Mouse (Mus musculus): ENCODE measurements around the gene RPS10-NUDT3. TPM values are rescaled to one million over a fixed set of nuclear protein-coding genes. Genes with fewer than 3 reads are reported as not detected.
A peak's percentile ranks its signal among the peaks of the same experiment; 100 is the strongest.

The RPS10-NUDT3 gene
- polyA plus RNA-seq, 1 experiment from 2014 or later, result not detected

DNA sequence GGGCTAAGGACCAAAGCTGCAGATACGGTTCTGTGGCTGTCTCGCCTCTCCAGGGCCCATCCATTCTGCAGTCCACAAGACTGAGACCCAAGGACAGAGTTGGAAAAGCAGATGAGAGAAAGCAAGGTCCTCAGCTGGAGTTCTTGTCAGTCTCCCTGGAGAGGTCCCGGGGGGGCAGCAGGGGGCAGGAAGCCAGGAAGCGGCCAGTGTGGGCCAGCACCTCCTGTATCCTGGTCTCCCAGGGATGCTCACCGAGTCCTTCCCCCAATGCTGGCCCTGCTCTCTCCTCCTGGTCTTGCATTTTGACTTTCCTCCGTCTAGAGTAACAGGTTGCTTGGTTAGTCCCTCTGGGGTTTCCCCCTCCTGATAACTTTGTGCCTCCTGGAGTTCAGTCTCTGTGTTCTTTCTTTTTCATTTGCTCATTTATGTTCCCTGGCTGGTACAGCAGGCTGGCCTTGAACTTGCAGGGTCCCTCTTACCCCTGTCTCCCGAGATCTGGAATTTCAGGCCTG is 88.4 kb downstream of the RPS10-NUDT3 start:
- no peak for ATAC-seq (ENCODE audit: insufficient number of reproducible peaks, low FRiP score, low TSS enrichment, low read depth)
- H3K27me3 ChIP-seq, result no peaks in the 10 kb centered on the region
- no peak overlapping the region for H3K9ac ChIP-seq
- H3K4me1 ChIP-seq, result no peaks in the 10 kb centered on the region
- H3K27ac ChIP-seq (replicated peaks), result no peak overlapping the region
- H3K36me3 ChIP-seq, result no peaks in the 10 kb centered on the region
- no peak overlapping the region for H3K4me3 ChIP-seq (replicated peaks)
- 66% methylated on average over 7 of the region's 7 CpGs for WGBS
- H3K4me2 ChIP-seq (replicated peaks), result no peak overlapping the region
- no peaks in the 10 kb centered on the region for H3K9me3 ChIP-seq (replicated peaks)

DNA sequence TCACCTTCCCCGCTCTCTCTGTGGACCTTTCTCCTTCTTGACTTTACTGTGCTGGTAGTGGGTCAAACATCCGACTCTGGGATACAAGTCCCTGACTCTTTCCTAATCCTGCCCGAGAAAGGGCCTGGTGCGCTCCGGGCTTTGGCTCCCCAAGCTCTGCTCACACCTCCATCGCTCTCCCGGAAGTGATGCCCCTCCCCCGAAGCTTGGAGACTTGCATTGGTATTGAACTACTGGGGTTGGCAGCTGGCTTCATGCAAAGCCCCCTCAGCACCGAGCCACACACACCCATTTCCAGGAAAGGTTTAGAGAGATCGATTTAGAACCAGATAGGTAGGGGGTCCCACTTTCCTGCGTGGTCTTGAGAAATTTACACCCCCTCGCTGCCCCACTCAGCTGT is 89.0 kb downstream of the RPS10-NUDT3 start:
- Histone ChIP-seq H3K4me1 (no peaks in the 10 kb centered on the region), H3K27me3 (no peaks in the 10 kb centered on the region), H3K9ac (no peak overlapping the region), H3K27ac (replicated peaks) (no peak overlapping the region), H3K4me2 (replicated peaks) (no peak overlapping the region), H3K9me3 (replicated peaks) (no peaks in the 10 kb centered on the region), H3K4me3 (replicated peaks) (no peak overlapping the region), H3K36me3 (no peaks in the 10 kb centered on the region)
- no peak for ATAC-seq (ENCODE audit: insufficient number of reproducible peaks, low FRiP score, low TSS enrichment, low read depth)
- WGBS, result 49% methylated on average over 12 of the region's 12 CpGs

DNA sequence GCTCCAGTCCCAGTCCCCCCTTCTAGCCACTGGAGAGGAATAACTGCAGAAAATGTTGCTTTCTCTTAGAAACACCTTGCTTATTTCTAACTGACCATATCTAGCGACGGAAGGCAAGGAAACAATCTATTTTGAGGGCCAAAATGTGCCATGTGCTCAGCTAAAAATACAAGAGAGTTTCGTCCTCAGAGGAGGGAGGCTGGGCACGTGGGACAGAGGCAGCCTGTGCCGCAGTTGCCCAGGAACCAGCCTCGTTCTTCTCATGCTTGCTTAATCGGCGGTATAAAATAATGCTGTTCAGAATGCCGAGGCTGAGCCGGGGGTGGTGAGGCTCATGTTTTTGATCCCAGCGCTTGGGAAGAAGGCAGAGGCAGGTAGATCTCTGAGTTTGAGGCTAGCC is 90.5 kb downstream of the RPS10-NUDT3 start:
- H3K9me3 ChIP-seq (replicated peaks), result no peaks in the 10 kb centered on the region
- H3K27ac ChIP-seq (replicated peaks), result no peak overlapping the region
- no peaks in the 10 kb centered on the region for H3K36me3 ChIP-seq
- 79% methylated on average over 11 of the region's 11 CpGs for WGBS
- no peak overlapping the region for H3K9ac ChIP-seq
- no peaks in the 10 kb centered on the region for H3K27me3 ChIP-seq
- no peak overlapping the region for H3K4me2 ChIP-seq (replicated peaks)
- no peaks in the 10 kb centered on the region for H3K4me1 ChIP-seq
- no peak overlapping the region for H3K4me3 ChIP-seq (replicated peaks)
- no peak for ATAC-seq (ENCODE audit: insufficient number of reproducible peaks, low FRiP score, low TSS enrichment, low read depth)

DNA sequence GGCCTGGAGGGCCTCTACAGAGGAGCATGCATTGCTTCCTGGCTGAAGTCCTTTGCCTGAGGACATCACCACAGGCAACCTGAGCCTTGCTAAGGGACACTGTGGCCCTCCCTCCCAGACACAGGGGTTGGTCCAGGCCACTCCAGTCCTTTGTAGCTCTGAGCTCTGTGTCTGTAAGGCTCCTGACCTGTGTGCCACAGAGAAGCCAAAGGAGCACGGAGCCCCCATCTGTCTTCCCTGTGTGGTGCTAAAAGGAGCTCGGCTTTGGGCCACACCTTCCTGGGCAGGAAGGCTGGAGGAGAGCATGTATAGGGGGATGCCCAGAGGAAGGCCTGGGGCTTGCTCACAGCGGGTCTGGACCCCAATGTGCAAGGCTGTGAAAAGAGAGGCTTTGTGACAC is 93.0 kb downstream of the RPS10-NUDT3 start:
- Histone ChIP-seq H3K9ac (no peak overlapping the region), H3K4me1 (no peaks in the 10 kb centered on the region)
- WGBS, result 71% methylated on average over 3 of the region's 3 CpGs

DNA sequence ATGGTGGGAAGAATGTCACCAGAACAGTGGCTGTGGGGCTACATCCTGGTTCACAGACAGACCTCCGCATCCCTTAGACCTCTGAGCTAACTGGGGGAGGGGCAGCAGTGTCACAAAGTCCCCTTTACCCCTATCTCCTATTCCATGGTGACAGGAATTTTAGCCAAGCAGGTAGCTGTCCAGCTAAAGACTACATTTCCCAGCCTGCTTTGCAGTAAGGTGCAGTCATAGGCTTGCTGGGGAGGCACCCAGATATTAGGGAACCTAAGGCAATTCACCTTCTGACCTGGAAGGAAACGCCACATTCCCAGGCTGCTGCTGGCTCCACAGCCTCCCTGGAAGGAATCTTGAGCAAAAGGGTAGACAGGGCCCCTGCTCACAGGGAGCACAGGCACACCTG is 93.8 kb downstream of the RPS10-NUDT3 start:
- Histone ChIP-seq H3K27ac (replicated peaks) (no peak overlapping the region), H3K27me3 (no peaks in the 10 kb centered on the region), H3K4me3 (replicated peaks) (no peak overlapping the region), H3K4me2 (replicated peaks) (no peak overlapping the region), H3K36me3 (no peaks in the 10 kb centered on the region), H3K9me3 (replicated peaks) (no peaks in the 10 kb centered on the region), H3K9ac (no peak overlapping the region), H3K4me1 (no peaks in the 10 kb centered on the region)
- ATAC-seq (ENCODE audit: insufficient number of reproducible peaks, low FRiP score, low TSS enrichment, low read depth), result no peak
- WGBS, result 52% methylated on average over 2 of the region's 2 CpGs

More for the DNA sequence above, 93.0 kb downstream of the RPS10-NUDT3 start:
- H3K4me2 ChIP-seq (replicated peaks), result no peak overlapping the region
- H3K9me3 ChIP-seq (replicated peaks), result no peaks in the 10 kb centered on the region
- H3K36me3 ChIP-seq, result no peaks in the 10 kb centered on the region
- no peak overlapping the region for H3K4me3 ChIP-seq (replicated peaks)
- ATAC-seq (ENCODE audit: insufficient number of reproducible peaks, low FRiP score, low TSS enrichment, low read depth), result no peak
- H3K27me3 ChIP-seq, result no peaks in the 10 kb centered on the region
- no peak overlapping the region for H3K27ac ChIP-seq (replicated peaks)

DNA sequence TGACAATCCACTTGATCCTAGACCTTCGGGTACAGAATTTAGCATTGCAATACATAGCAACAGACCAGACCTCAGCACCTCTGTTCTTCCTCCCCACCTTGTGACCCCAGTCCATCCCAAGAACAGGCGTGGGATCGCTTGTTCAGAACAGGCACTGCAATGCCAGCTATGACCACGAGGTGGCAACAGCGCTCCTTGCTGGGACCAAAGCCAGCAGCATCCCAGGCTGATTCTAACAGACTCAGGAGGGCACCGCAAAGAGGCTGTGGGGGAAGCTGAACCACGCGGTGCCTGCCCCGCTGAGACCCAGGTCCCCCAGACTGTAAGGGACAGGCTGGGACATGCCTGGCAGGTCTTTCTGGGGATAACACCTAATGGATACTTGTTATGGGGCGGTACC is 100.3 kb downstream of the RPS10-NUDT3 start:
- ATAC-seq (ENCODE audit: insufficient number of reproducible peaks, low FRiP score, low TSS enrichment, low read depth), result peak; percentile 69; the same call in 1 of the 2 replicates
- H3K4me1 ChIP-seq, result peaks cover 4% of the 10 kb centered on the region
- 1% methylated on average over 10 of the region's 10 CpGs for WGBS
- H3K36me3 ChIP-seq, result no peaks in the 10 kb centered on the region
- no peak overlapping the region for H3K27ac ChIP-seq (replicated peaks)
- H3K4me3 ChIP-seq (replicated peaks), result no peak overlapping the region
- no peaks in the 10 kb centered on the region for H3K9me3 ChIP-seq (replicated peaks)
- H3K4me2 ChIP-seq (replicated peaks), result no peak overlapping the region
- H3K9ac ChIP-seq, result no peak overlapping the region
- no peaks in the 10 kb centered on the region for H3K27me3 ChIP-seq

DNA sequence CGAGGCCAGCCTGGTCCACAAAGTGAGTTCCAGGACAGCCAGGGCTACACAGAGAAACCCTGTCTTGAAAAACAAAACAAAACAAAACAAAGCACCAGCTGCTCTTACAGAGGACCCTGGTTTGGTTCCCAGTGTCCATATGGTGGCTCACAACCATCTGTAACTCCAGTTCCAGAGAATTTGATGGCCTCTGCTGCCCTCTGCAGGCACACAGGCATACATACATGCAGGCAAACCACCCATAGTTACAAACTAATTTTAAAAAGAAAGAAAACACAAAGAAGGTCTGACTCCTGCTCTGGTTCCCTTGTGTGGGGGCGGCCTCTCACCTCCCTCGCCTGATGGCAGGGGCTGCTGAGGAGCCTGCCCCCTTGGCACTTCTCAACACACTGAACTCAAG is 101.7 kb downstream of the RPS10-NUDT3 start:
- H3K27ac ChIP-seq (replicated peaks), result no peak overlapping the region
- H3K27me3 ChIP-seq, result no peaks in the 10 kb centered on the region
- H3K9me3 ChIP-seq (replicated peaks), result no peaks in the 10 kb centered on the region
- no peak overlapping the region for H3K4me3 ChIP-seq (replicated peaks)
- no peaks in the 10 kb centered on the region for H3K36me3 ChIP-seq
- ATAC-seq (ENCODE audit: insufficient number of reproducible peaks, low FRiP score, low TSS enrichment, low read depth), result no peak
- WGBS, result 85% methylated on average over 3 of the region's 3 CpGs
- no peak overlapping the region for H3K9ac ChIP-seq
- peaks cover 4% of the 10 kb centered on the region for H3K4me1 ChIP-seq
- H3K4me2 ChIP-seq (replicated peaks), result no peak overlapping the region

DNA sequence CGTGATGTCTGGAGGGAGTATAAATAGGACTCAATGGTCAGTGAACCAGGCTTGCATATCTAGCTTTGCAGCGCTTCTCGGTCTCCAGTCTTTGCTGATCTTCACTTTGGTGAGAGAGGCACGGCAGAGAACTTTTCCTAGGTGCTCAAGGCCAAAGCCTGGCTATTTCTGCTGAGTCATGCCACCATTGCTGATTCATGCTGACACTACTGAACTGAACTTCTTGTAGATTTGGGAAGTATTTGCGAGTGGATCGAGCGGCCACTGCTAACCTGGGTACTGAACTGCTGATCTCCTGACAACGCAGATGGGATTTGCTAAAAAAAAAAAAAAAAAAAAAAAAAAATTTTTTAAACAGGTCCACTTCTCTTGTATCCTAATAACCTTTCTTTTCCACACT is 102.9 kb downstream of the RPS10-NUDT3 start:
- ATAC-seq (ENCODE audit: insufficient number of reproducible peaks, low FRiP score, low TSS enrichment, low read depth), result no peak
- 91% methylated on average over 8 of the region's 8 CpGs for WGBS
- no peaks in the 10 kb centered on the region for H3K36me3 ChIP-seq
- H3K27ac ChIP-seq (replicated peaks), result no peak overlapping the region
- no peak overlapping the region for H3K4me3 ChIP-seq (replicated peaks)
- peaks cover 4% of the 10 kb centered on the region for H3K4me1 ChIP-seq
- H3K9ac ChIP-seq, result no peak overlapping the region
- no peak overlapping the region for H3K4me2 ChIP-seq (replicated peaks)
- H3K27me3 ChIP-seq, result no peaks in the 10 kb centered on the region
- no peaks in the 10 kb centered on the region for H3K9me3 ChIP-seq (replicated peaks)

Other genes starting within 250 kb of the RPS10-NUDT3 start
- 0.72 and 0.85 TPM in 2 replicates for gene Grm4, start 113.8 kb downstream of the RPS10-NUDT3 start, polyA plus RNA-seq (2015; fragmentation: Nextera tagmentation; extraction: Ambion mirVana)
- gene Hmga1, start 78.7 kb downstream of the RPS10-NUDT3 start, polyA plus RNA-seq (2015; fragmentation: Nextera tagmentation; extraction: Ambion mirVana), result 185 and 195 TPM in 2 replicates
- gene AI413582, start 69.5 kb downstream of the RPS10-NUDT3 start, polyA plus RNA-seq (2015; fragmentation: Nextera tagmentation; extraction: Ambion mirVana), result 32.5 and 35.3 TPM in 2 replicates
- gene Nudt3, start 11.7 kb downstream of the RPS10-NUDT3 start, polyA plus RNA-seq (2015; fragmentation: Nextera tagmentation; extraction: Ambion mirVana), result 98.7 and 99.3 TPM in 2 replicates
- 989 and 990 TPM in 2 replicates for gene Rps10, start 1.4 kb upstream of the RPS10-NUDT3 start, polyA plus RNA-seq (2015; fragmentation: Nextera tagmentation; extraction: Ambion mirVana)
- 5.2 and 5.3 TPM in 2 replicates for gene Pacsin1, start 20.3 kb upstream of the RPS10-NUDT3 start, polyA plus RNA-seq (2015; fragmentation: Nextera tagmentation; extraction: Ambion mirVana)
- gene Spdef, start 93.7 kb upstream of the RPS10-NUDT3 start, polyA plus RNA-seq (2015; fragmentation: Nextera tagmentation; extraction: Ambion mirVana), result 0.35 and 0.95 TPM in 2 replicates
- gene D17Wsu92e, start 185.4 kb upstream of the RPS10-NUDT3 start, polyA plus RNA-seq (2015; fragmentation: Nextera tagmentation; extraction: Ambion mirVana), result 18.2 and 20.6 TPM in 2 replicates
- 271 and 285 TPM in 2 replicates for gene Snrpc, start 202.9 kb upstream of the RPS10-NUDT3 start, polyA plus RNA-seq (2015; fragmentation: Nextera tagmentation; extraction: Ambion mirVana)
- gene Uhrf1bp1, start 221.2 kb upstream of the RPS10-NUDT3 start, polyA plus RNA-seq (2015; fragmentation: Nextera tagmentation; extraction: Ambion mirVana), result 5.1 and 6.2 TPM in 2 replicates